Mouse (Mus musculus): Measurements from ENCODE around the gene Dmxl2. TPM values are rescaled to one million over a fixed set of nuclear protein-coding genes. Genes with fewer than 3 reads are reported as not detected.
A peak's percentile ranks its signal among the peaks of the same experiment; 100 is the strongest.

Dmxl2 gene
- total RNA-seq, 1 experiment from 2014 or later, result 7.7 TPM

DNA sequence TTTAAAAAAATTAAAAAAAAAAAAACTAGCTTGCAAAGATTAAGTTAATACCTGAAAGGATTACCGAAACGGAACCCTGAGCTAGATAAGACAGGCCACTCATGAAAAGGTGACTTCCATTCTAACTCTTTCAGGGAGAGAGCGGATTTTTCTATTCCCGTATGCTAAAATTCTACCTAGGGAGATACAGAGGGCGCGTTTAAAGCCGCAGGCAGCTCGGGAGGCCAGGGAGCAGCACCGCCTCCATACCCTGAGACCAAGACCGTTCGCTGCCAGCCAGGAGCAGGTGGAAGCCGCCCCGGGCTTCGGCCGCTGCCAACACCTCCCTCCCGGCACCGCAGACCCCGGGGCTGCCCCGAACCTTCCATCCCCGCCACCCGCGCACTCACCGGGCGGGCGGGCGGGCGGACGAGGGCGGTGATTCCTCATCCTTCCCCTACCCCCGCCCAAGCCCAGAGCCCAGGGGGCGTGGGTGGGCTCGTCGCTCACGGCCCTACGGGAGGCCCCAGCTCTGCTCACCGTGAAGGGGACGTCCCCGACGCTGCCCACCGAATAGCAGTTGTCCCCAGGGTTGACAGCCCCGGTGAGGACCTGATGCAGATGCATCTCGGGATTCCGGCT lies 484 bp downstream of the Dmxl2 start:
- peak; percentile 34 for ATAC-seq (replicated peaks; ENCODE audit: low read depth, poor library complexity, severe bottlenecking)

- no peak for ATAC-seq (replicated peaks; ENCODE audit: low read depth, poor library complexity, severe bottlenecking)
Observed at GRCm38 (mm10) chr9:54499791-54500190, 1.6 kb downstream of the Dmxl2 start.

DNA sequence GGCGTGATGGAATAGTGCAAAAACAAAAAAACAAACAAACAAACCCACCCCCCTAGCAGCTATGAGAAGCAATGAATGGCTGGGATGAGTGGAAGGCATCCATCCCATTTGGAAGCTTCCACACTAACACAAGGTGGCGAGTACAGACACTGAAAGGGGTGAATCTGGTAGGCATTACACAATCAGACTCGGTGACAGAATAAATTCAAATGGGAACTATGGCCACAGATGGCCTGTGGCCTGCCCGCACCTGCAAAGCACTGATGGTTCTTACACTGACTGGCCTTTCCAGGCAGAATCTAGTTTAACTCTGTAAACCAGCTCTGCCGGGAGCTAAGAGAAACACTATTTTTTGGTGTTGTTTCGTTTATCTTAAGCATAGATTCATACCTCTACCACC lies 2.1 kb downstream of the Dmxl2 start:
- ATAC-seq (replicated peaks; ENCODE audit: low read depth, poor library complexity, severe bottlenecking), result no peak

GRCm38 (mm10) chr9:54490431-54490830 lies 11.0 kb downstream of the Dmxl2 start:
- no peak for ATAC-seq (replicated peaks; ENCODE audit: low read depth, poor library complexity, severe bottlenecking)

- no peak for ATAC-seq (replicated peaks; ENCODE audit: low read depth, poor library complexity, severe bottlenecking)
Observed at GRCm38 (mm10) chr9:54489599-54489998, 11.8 kb downstream of the Dmxl2 start.

GRCm38 (mm10) chr9:54484927-54485326 lies 16.5 kb downstream of the Dmxl2 start:
- no peak for ATAC-seq (replicated peaks; ENCODE audit: low read depth, poor library complexity, severe bottlenecking)

- peak; percentile 50; the same call in 1 of the 2 replicates for ATAC-seq (replicated peaks; ENCODE audit: low read depth, poor library complexity, severe bottlenecking)
Observed at GRCm38 (mm10) chr9:54483215-54483614, 18.2 kb downstream of the Dmxl2 start.

DNA sequence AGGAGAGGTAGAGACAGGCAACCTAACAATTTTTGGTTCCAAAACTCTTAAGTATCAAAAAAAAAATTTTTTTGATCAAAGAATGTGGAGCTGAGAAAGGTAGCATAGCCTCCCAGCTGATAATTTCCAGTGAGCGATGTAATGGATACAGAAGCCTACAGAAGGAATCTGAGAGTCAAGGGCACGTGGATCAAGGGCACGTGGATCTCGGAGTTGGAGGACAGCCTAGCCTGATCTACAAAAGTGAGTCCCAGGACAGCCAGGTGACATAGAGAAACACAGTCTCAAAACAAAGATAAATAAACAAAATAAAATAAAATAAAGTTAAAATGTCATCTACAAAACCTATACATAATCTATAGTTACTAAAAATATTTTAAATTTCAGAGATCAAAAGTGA lies 18.7 kb downstream of the Dmxl2 start:
- ATAC-seq (replicated peaks; ENCODE audit: low read depth, poor library complexity, severe bottlenecking), result no peak

DNA sequence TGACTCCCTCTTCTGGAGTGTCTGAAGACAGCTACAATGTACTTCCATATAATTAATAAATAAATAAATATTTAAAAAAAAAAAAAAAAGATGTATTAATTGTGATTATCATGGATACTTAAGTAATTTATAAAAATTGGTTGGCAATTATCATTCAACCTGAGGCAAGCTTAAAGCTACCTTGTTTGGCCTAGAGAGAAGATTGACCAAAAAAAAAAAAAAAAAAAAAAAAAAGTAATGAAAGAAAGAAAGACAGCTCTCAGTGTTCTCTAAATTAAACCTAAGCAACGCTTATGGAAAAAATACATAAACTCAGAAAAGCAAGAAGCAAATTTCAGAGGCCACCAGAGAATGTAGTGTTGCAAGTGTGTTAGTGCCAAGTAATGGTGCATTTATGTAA lies 22.4 kb downstream of the Dmxl2 start:
- ATAC-seq (replicated peaks; ENCODE audit: low read depth, poor library complexity, severe bottlenecking), result no peak

GRCm38 (mm10) chr9:54478117-54478516 lies 23.3 kb downstream of the Dmxl2 start:
- ATAC-seq (replicated peaks; ENCODE audit: low read depth, poor library complexity, severe bottlenecking), result peak; percentile 62; the same call in 1 of the 2 replicates

- ATAC-seq (replicated peaks; ENCODE audit: low read depth, poor library complexity, severe bottlenecking), result no peak
Observed at GRCm38 (mm10) chr9:54474546-54474945, 26.9 kb downstream of the Dmxl2 start.

DNA sequence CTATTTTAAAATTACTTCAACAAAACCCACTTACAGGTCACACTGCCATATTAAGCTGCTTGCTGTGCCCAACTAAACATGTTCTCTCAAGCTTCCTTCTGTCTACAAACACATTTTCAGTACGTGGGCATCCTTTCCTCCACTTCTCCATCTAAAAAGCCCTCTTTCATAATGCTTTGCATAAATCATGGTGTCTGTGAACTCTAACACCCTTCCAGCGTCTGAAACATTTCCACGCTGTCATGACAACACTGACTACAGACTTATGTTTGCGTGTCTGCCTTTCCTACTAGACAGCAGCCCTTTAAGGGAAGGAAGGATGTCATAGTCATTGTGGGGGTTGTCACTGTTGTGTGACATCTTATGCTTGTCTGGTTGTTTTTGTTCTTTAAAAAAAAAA lies 27.4 kb downstream of the Dmxl2 start:
- ATAC-seq (replicated peaks; ENCODE audit: low read depth, poor library complexity, severe bottlenecking), result no peak

DNA sequence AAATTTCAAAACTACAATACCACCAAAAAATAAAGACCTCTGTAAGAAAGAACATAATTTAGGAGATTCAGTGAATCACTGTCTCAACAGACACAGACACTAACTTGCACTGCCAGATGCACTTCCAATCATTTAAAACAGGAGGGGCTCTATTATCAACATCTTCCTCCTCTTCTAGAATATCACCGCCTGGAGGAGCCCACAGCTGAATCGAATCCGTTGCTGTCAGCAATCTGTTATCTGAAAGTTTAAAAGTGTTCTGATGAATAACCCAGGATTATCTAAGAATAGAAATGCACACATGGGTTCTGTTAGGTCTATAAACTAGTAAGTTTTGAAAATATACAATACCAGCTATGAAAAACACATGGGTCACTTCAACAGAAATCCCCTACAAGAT lies 28.6 kb downstream of the Dmxl2 start:
- ATAC-seq (replicated peaks; ENCODE audit: low read depth, poor library complexity, severe bottlenecking), result no peak

DNA sequence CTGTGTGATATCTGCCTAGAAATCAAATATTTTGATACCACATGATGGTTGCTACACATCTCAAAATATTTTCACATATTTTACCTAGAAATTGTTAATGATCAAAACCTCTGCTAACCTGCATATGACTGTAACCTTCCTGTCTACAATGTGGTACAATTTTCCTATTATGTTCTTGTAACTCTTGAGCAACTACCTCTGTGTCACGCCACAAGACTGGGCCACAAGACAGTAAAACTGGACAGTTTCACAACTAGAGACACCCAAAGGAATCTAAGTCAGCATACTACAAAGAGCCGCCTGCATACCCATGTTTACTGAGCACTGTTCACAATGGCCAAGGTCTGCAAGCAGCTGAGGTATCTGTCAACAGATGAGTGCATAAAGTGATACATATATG lies 32.1 kb downstream of the Dmxl2 start:
- ATAC-seq (replicated peaks; ENCODE audit: low read depth, poor library complexity, severe bottlenecking), result peak; percentile 48

DNA sequence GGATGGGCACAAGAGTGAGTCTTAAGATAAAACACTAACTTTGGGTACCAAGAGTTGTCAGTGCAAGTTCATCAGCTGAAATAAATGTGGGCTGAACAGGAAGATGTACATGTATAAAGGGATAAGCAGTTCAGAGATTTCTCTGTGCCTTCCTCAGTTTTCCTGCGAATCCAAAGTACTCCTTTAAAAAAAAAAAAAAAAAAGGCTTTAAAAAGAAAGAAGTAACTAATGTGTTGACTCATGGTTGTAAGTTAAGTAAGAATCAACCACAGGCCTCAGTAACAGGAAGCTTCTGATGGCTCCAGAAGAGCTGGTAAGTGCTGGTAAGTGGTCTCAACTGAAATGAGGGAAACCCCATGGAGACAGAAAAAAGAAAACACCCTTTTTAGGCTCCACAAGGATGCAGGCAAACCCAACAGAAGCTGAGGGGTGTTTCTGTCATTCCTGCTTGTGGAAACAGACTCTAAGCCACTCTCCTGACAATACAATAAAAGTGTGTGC lies 33.9 kb downstream of the Dmxl2 start:
- ATAC-seq (replicated peaks; ENCODE audit: low read depth, poor library complexity, severe bottlenecking), result peak; percentile 85

DNA sequence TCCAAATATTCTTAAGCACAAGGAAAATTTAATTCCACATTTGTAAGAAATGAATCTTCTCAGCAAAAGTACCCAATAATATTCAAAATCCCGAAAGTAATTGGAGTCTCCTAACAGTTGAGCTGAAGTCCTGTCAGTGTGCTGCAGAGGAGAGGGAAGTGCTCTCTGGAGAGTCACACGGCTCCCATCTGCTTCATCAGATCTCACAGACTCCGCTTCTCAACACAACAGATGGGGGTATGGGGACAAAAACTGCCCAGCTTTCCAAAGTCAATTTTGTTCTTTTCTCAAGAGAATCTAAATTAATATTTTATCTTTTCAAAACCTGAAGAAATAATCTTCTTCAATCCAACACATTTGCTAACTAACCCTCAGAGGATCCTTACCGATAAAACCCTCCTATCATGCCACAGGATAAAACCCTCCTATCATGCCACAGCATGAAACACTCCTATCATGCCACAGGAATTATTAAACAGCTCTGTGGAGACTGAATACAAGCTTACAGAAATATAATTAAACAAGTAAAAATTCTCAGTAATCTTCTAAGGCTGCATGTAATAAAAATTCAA lies 37.9 kb downstream of the Dmxl2 start:
- no peak for ATAC-seq (replicated peaks; ENCODE audit: low read depth, poor library complexity, severe bottlenecking)

DNA sequence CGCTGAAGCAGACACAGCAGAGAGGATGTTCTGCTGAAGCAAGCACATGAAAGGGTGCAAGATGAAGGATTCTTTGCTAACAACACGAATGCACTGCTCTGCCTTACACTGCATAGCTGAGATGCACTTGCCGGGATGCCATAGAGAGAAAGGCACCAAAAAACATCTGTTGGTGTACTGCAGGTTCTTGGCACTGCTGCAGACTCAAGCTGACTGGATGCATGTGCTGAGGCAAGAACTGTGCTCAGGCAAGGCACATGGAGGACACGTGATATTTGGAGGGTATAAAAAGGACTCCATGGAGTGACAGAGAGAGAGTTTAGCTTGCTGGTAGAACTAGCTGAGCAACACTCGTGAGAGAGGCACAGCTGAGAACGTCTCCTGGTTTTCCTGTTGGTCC lies 62.4 kb downstream of the Dmxl2 start:
- ATAC-seq (replicated peaks; ENCODE audit: low read depth, poor library complexity, severe bottlenecking), result no peak

DNA sequence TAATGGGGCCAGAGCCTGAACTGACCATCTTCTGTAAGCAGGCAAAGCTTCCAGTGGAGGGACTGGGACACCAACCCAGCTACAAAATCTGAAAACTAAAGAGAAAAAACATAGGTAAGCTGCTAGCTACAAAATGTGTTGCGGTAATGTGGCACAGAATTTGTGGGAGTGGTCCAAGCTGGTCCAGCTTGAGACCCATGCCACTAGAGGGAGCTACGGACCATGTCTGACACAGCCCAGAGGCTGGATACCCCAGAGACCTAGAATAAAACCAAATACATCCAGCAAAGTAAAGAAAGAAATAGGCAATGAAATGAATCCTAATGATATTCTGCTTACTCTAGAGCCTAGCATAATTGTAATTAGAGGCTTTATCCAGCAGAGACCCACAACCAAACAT lies 63.2 kb downstream of the Dmxl2 start:
- ATAC-seq (replicated peaks; ENCODE audit: low read depth, poor library complexity, severe bottlenecking), result peak; percentile 76

- 0 out of 2 replicates have a peak, but pooled peaks have one; percentile 45 for ATAC-seq (replicated peaks; ENCODE audit: low read depth, poor library complexity, severe bottlenecking)
Observed at GRCm38 (mm10) chr9:54416238-54416637, 85.2 kb downstream of the Dmxl2 start.

DNA sequence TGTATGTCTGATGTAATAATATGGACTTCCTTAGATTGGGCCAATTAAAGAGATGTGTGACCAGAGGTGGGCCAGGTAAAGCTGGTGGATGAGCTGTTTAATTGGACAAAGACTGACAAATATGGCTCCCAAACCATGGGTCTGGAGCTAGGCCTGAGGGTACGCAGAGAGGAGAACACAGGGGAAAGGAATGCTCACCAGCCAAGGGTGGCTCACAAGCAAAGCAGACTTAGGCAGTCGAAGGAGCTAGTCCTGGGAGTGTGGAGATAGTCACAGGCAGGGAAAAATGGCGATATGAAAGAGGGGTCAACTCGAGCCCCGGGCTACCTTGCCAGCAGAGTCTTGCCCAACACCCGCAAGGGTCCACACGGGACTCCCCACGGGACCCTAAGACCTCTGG lies 144.7 kb downstream of the Dmxl2 start:
- ATAC-seq (replicated peaks; ENCODE audit: low read depth, poor library complexity, severe bottlenecking), result no peak

DNA sequence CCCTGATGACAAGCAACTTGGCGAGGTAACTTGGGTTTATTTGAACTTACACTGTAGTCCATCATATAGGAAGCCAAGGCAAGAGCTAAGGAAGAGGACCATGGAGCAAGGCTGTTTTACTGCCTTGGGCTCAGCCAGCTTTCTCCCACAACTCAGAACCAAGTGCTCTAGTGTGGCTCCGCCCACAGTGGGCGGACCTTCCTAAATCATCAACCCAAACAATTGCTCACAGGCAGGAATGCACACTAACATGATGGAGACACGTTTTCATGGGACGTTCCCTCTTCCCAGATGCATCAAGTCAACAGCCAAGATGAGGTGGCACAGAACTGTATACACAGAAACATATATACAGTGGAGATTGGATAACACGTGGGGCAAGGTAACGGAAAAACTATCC lies 159.4 kb downstream of the Dmxl2 start:
- no peak for ATAC-seq (replicated peaks; ENCODE audit: low read depth, poor library complexity, severe bottlenecking)

Measured in common myeloid progenitor, adult 5-6 weeks (primary cell).